Mouse (Mus musculus): Measurements from ENCODE around the gene Tprn.

Gene Tprn

DNA sequence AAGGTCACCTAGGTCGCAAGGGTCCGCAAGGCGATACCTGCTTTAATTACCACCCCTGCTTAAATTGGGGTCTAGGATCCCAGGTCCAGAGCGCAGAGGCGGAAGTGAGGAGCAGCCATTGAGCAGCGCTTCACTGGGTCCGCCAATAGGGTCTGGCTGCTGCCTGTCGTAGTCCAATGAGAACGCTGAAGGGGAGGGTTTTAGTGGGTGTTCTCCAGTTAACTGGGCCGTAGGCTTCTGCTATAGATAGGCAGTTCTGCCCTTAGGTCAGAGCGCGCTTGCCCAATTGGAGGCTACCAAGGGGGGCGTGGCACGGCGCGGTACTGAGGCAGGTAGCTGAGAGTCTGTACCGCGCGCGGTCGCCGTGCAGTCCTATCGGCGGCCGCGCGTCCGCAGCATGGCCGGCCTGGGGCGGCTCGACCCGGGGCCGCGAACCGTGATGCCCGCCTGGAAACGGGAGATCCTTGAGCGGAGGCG, at the start of gene Tprn:
Gene Tprn (plus strand): TSS at position 328 of the 477 bp plus-strand sequence.
- DNase-seq, result peak; percentile 90

DNA sequence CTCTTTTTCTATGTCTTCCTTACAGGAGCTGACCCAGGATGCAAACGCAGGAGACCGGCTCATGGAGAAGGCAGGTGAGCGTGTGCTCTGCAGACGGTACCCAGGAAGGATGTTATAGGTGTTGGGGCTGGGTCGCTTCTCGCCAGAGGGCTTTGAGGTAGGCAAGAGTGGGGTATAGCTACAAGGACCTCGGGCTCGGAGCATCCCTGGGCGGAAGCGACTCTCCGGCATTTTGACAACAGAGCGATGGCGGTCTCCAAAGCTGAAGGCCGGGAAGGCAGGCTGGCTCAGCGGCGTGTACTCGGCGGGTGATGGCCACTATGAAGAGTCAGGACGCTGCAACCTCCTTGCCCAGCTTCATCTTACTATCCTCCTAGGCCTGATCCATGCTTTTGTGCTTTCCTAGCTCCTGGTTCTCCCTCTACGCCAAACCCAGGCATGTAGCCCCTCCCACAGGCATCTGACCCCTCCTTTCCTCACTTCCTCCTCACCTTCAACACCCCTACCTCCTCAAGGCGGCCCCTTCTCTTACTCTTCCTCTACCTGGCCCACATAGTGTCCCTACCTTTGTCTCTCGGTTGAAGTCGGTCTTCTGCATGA, 49.1 kb upstream of the Tprn start:
- no peak for DNase-seq

DNA sequence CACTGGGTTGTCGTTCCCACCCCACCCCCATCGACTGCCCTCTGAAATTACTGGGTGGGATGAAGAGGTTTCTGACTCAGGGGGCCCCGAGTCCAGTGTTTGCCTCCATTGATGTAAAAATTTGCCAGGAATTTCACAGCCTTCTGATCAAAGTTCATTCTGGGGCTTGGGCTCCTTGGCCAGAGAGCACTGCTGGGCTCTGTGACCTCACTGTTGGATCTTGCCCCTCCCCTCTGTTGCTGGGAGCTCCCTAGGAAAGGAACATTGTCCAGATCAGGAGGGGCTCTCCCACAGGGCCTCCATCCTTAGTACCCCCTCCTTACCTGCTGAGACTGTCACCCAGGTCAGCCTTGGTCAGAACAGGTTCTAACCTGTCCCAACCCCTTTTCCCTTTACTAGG, 48.0 kb upstream of the Tprn start, which contains the start of gene Stpg3:
Gene Stpg3 (minus strand): TSS at position 194 of the 400 bp plus-strand sequence.
- DNase-seq, result no peak

DNA sequence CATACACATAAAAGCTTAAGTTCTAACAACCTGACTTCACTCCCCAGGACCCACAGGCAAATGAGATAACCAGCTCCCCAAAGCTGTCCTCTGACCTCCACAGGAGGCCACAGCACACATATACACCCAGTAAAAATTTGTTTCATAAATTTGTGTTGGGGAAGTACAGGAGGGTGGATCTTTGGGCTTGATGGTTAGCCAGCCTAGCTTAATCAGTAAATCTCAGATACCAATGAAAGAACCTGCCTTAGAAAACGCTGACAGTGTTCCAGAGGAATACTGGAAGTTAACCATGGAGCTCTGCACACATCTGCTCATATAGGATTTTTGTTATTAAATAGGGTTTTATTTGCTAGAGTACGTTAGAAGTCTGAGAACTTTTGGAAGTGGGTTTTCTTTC, 44.8 kb upstream of the Tprn start:
- no peak for DNase-seq

DNA sequence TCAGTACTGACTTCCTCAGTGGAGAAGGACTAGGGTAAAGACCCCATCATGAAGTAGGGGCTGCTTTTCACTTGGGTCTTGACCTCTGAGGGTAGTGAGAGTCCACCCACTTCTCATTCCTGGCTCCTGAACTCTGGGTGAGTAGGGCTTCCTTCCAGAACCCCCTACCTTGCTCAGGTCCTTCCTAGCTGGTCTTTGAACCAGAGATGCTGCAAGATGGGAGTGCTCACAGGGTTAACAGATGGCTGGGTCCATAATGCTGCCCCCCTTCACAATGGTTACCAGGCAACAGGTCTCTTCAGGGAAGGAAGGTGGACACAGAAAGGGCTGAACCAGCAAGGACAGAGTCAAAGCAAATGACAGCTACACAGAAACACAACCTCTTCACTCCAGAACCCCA, 44.0 kb upstream of the Tprn start, which contains the start of gene Fam166a:
Gene Fam166a (plus strand): TSS at position 301 of the 400 bp plus-strand sequence.
- DNase-seq, result no peak

DNA sequence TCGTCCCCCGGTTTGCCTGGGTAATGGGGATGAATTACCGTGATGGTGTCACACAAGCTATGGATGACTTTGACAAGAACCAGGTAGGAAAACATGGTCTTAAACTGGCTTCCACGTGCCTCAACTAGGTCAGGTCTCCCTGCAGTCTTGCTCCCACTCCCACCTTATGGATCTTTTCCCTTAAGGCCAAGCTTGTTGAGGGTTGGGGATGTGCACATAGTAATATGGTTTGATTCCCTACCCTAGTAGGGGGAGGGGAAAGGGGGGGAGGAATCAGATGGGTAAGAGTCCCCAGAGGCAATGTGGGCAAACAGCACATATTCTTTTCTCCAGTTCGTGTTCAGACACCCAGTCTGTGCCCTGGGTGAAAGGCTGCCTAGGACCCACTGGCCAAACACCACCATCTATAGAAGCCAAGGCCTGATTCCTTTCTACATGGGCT, 41.1 kb upstream of the Tprn start:
- DNase-seq, result no peak

DNA sequence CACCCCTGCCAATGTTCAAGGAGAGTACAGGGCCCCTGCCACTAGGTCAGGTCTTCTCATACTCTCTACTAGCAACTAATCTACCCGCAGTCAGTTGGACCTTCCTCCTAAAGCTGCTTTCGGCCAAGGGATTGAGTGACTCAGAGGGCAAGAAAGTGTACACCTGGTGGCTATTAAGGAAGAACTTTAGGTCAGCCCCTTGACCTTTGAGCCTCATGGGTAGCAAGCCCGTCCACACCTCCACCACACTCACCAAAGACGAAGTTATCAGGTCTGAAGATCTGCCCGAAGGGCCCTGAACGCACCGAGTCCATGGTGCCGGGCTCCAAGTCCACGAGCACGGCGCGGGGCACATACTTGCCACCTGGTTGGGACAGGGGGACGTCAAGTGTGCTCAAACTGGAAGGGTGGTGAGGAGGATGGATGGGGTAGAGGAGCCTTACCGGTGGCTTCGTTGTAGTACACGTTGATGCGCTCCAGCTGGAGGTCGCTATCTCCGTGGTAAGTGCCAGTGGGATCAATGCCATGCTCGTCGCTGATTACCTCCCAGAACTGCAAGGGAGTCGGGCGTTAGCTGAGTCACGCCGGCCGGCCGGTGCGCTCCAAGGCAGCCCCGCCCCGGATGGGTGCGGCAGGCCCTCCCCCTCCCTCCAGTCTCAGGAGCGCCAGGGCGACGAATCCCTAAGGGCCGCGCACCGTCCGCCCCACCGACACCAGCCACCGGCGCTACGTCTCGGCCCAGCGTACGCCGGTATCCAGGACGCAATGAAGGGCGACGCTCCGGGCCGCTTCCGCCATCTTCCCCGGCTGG, 38.5 kb upstream of the Tprn start:
- DNase-seq, result peak; percentile 77

DNA sequence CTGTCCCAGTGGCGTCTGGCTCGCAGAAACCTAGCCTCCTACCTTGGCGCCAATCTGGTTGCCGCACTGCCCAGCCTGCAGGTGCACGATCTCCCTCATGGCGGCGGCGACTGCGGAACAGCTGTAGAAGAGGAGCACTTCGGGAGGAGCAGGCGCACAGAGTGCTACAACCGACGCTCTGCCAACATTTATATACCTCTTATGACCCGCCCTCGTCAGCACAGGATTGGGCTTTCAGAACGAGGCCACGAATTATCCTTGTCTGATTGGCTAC, 38.0 kb upstream of the Tprn start, which contains the start of gene Tubb4b:
Gene Tubb4b (minus strand): TSS at position 211 of the 274 bp plus-strand sequence.
- no peak for DNase-seq

DNA sequence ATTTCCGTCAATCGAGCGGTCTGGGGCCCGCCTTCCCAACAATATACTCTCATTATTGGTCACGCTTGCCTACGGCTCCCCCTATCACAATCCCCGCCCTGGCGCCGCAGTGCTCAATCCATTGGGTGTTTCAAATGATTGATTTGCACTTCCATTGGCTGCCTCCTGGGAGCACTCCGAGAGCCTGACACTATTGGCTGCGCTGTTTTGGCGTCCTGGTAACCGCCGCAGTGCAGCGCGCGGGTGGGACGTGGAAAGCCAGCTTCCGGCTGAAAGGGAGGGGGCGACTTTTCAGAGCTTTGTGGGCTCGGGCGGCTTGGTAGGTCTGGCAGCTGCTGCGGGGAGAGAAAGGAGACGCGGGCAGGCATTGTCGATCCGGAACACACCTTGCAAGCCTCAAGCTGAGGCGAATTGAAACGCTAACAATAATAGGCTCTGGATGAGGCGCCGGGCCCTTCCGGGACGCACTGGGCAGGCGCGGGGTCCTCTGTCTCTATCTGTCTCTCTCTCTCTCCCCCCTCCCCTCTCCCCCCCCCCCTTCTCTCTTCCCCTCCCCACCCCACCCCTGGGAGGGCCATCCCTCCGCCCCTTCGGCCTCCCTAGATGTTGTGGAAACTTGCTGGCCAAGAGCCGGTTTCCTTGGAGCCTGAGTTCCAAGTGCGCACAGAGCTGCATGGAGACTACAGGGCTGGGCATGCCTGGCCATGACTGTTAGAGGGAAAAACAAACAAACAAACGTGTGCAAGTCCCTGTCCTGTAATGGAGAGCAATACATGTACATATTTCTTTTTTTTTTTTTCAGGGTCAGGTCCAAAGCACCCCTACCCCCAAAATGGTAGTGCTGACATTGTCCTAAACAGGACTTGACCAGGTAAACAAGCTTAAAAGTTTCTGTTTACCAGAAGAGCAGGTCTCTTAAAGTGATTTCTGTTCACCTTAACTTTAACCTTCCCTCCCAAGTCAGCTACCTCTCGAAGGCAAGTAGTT, 37.4 kb upstream of the Tprn start:
- peak; percentile 96 for DNase-seq

DNA sequence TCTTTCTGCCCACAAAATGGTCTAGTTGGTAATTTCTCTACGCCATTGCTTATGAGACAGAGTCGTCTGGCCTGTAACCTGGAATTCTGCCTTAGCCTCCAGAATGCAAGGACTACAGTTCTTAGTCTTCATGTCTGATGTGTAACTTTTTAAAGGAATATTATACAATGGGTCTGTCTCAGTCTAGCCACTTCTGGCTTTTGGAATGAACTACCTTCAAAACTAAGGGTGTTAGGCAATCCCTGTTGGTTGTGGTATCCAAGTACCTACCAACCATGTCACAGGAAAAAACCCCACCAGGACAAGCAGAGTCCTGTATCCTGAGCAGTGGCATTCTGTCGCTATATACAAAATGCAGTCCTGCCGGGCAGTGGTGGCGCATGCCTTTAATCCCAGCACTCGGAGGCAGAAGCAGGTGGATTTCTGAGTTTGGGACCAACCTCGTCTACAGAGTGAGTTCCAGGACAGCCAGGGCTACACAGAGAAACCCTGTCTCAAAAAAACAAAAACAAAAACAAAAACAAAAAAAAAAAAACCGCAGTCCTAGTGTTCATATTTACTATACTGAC, 36.5 kb upstream of the Tprn start:
- DNase-seq, result no peak

DNA sequence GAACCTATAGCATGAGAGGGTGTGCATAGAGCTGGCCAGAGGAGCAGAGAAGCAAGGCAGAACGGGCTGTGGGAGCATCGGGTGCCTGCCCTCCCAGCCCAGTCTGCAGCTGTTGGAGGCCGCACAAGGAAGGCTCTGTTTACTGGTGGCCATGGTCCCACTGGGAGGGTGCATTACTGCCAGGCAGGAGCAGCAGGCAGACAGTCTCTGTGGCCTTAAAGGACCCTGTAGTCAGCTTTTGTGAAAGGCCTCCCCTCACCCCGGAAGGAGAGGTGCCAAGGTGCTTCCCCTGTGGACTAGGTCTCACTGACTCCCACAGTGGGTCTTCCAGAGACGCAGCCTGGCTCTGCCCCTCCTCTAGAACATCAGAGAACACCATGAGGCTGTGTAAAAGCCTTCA, 35.6 kb upstream of the Tprn start:
- DNase-seq, result peak; percentile 37

DNA sequence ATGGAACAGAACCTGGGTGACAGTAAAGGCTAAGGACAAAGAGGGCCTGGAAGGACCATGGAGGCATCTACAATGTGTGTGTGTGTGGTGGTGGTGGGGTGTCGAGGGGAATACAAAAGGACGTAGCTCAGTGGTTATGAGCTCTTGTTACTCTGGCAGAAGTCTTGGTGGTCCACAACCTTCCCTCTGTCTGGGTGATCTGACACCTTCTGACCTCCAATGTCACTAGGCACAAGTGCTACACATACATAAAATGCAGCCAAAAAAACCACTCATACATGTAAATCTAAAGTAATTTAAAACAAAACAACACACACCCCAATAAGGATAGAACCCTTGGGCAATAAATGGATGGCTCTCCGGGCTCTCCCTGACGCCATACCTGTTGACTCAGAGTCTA, 35.0 kb upstream of the Tprn start:
- DNase-seq, result no peak

DNA sequence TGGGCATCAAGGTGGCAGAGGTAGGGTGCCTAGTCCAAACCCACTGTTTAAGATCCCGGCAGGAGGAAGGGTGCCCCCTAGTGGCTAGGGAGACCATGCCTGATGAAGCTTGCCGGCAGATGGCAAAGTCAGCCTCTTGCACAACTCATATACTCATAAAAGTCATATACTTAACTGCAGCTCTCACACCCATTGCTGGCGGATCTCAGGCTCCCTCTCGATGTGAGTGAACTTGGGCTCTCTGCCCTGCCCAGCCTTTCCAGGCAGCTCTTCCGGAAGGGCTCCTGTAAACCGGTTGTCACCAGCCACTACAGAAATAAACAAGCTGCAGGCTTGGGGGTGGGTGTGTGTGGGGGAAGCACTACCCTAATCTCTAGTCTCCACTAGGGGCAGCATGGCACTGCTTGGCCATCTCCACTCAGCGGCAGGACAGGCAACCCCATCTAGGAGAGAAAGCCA, 34.0 kb upstream of the Tprn start:
- DNase-seq, result peak; percentile 84

DNA sequence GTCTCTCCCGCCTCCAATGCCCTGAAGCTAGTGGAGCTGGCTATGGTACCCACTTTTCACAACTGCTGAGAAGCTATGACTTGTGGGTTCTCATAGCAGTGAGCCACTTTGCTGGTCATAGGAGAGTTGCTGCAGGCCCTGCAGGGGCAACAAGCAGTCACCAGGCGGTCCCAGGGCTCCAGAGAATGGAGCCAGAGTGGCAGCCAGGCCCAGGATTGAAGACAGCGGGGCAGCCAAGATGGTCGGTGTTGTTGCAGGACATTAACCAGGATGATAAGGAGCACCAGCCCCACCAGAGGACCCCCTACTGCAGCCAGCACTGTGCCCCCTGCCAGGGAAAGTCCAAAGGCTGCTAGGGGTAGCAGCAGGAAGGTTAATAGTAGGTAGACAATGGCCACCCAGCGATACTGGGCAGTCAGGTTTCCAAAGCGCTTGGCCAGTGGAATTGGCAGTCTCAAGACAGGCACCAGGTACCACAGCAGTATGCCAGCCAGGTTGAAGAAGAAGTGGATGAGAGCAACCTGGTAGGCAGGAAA, 33.4 kb upstream of the Tprn start:
- DNase-seq, result no peak

DNA sequence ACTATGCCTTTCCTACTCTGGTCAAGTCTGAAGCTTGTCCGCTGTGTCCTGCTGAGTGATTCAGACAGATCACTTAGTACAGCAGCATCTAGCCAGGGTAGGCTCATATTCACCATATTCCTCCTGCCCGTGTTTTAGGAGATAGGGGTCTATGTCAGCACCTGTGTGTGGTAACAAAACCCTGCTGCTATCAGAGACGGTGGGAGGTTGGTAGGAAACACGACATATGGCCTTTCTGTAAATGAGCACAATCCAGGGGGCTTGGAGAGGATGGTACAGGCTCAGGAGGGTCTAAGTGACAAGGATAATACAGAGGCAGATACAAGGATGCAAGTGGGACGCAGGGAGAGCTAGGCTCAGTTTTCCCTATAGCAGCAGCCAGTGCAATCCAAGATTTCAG, 32.8 kb upstream of the Tprn start:
- DNase-seq, result no peak

DNA sequence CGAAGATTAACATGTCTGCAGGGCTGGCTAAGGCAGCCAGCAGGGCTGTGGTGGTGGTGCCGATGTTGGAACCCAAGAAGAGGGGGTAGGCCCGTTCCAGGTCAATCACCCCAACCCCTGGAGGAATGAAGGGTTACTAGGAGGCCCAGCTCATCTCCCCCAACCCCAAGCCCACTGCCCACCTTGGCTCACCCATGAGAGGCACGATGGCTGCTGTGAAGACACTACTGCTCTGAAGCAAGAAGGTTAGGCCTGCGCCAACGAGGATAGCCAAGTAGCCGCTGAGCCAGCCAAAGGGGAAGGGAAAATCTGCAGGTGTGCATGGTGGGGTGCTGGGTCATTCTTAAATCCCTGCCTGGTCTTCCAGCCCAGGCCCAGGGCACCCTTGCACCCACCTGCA, 31.8 kb upstream of the Tprn start:
- no peak for DNase-seq

DNA sequence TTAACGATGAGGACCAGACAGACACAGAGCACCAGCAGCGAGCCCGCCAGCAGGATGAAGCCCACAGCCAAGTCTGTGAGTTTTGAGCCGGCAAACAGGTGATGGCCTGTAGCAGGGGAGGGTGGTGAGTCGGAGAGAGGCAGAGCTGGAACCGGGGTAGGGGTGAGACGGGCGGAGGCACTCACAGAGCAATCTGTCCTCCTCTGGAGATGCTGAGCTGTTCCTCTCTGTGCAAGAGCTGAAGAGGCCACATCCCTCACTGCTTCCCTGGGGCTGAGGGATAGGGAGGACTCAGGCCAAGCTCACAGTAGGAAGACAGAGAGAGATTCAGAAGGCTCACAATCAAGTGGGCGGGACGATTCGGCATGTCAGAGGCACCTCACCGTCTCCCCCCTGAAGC, 31.4 kb upstream of the Tprn start:
- DNase-seq, result no peak

DNA sequence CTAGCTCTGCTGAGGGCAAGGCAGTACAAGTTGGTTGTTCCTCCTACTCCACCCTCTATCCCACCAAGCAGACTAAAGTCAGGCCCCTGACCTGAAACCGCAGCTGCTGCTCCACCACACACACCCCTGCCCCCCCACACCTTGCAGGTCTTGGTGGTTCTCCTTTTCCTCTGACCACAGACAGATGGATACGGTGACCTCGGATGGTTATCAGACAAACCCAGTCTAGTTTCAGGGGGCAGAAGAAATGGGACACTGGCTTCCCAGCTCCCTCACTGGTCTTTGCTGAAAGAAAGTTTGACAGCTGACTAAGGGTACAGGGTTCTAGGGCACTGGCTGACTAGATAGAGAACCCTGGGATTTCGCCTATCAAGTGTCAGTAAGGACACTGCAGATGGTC, 29.0 kb upstream of the Tprn start:
- DNase-seq, result no peak

DNA sequence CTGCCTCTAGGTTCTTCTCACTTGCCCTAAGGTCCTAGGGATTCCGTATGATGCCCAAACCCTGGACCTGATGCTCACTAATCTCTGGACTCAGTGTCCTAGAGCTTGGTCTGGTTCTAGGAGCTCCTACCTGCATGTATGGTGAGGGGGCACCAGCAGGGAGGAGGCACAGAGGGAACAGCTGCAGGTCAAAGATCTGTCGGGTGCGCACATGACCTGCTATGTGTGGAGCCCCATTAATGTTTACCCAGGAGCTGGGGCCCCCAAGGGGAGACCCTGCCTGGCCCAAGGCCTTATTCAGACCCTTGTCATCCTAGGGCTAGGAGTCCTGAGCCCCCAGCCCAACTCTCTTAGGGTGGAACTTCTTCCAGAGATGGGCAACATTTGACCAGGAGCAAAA, 28.4 kb upstream of the Tprn start, which contains the start of gene Slc34a3:
Gene Slc34a3 (minus strand): TSS at position 315 of the 400 bp plus-strand sequence.
- DNase-seq, result no peak

DNA sequence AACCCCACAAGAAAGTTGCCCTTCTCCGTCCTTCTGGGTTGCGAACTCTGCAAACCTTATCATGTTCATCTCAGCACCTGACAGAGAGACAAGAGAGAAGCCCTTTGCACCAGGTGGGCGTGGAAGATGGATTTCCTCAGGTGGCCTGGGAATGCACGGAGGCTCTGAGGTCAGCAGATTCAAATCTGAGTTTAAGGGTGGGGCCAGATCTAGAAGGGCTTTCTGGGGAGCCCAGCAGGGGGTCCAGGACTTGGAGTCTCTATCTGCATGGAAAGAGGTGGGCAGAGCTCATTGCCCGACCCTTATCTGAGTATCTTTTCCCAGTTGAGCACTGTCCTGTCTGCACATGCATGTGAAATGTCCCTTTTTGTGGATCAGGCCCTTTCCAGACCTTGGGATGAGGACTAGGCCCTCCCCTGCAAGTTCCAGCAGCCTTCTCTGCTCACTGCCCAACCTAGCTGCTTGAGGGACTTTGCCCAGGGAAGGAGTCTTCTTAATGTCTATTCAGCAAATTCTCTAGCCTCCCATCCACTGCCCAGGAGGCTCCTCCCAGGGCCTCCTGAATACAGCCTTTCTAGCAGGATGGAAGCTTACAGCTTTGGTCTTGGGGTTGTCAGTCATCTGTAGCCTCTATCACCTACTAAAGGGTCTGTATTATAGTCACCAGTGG, 27.7 kb upstream of the Tprn start:
- no peak for DNase-seq

DNA sequence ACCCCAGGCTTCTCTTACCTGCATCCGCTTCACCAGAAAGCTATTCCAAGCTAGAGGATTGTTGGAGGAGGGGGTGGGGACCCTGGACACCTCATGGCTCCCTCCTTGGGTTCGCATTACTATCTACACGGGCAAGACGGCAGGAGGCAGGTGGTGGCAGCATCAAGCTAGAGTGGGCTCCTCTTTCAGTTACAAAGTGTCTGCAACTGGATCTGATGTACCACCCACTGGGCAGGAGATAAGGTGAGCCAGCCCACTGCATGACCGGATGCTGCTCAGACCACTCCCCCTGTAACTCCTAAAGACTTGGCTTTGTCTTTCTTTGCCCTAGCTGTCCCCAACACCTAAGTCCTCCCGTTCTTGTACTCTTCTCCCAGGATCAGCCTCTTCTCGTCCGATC, 25.8 kb upstream of the Tprn start, which contains the start of gene Rnf224:
Gene Rnf224 (minus strand): TSS at position 174 of the 400 bp plus-strand sequence.
- DNase-seq, result no peak

DNA sequence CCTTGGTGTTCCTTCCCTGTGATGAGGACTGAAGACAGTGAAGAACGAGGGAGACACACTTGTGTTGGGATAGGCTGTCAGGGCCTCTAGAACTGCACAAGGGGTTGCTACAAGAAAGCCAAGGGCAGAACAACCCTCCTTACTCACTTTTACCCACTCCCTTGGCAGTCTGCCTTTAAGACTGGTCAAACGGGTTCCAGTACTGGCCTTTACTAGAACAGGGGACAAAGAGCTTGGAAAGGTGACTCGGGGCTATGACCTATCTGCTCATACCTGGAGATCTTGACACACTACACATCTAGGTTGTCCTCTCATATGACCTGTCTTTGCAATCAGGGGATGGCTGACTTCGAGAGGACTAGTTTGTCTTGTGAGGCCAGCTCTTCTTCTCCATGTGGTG, 24.9 kb upstream of the Tprn start:
- no peak for DNase-seq

All from right cerebral cortex, postnatal 14 days (tissue).